In the genomic region with DNA sequence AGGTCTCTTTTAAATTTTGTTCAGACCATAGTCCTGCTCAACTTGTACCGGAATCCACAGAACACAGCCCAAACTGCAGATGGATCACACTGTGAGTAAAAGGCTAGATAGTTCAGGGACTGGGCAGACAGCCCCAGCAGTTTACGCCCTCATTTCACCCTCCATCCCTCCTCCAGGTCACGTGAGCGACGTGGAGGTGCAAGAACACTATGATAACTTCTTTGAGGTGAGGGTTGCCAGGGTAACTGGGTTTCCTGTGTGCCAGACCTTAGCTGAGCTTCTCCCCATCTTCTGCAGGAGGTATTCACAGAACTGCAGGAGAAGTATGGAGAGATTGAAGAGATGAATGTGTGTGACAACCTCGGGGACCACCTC, we compare ENCODE assay signal across 8 mouse cellular contexts. TPM values are rescaled to one million over a fixed set of nuclear protein-coding genes. Genes with fewer than 3 reads are reported as not detected.
DNase-seq lines count a peak whose midpoint lies in the region; ATAC-seq and TF ChIP-seq lines count a peak whose summit lies in the region.

No protein-coding gene starts in this region.

- H3K4me1 ChIP-seq in heart, embryonic 15.5 days (replicated peaks), result peaks cover 25% of the 10 kb centered on the region
- H3K4me1 ChIP-seq in MEL (ENCODE audit: control insufficient read depth in 1 of 2, insufficient read depth in 2 of 2, low read length in 2 of 2), result peaks cover 2 to 10% of the 10 kb centered on the region in 2 experiments; a peak in 2 of 4 replicates
- H3K4me1 ChIP-seq in hindbrain, embryonic 13.5 days (replicated peaks), result peaks cover 26% of the 10 kb centered on the region
- peaks cover 14% of the 10 kb centered on the region for H3K4me1 ChIP-seq in midbrain, embryonic 14.5 days (ENCODE audit: control insufficient read depth, insufficient read depth, low read length)

- H3K4me3 ChIP-seq in heart, embryonic 15.5 days, result peak overlapping the region; percentile 95
- peak overlapping the region; percentile 82 to 84 for H3K4me3 ChIP-seq in MEL (ENCODE audit: control insufficient read depth in 1 of 2, insufficient read depth in 1 of 2, low read depth in 2 of 2, low read length in 2 of 2)
- peak overlapping the region; percentile 75 for H3K4me3 ChIP-seq in hindbrain, embryonic 13.5 days
- peak overlapping the region; percentile 80 for H3K4me3 ChIP-seq in midbrain, embryonic 14.5 days (replicated peaks; ENCODE audit: low read depth, low read length)

- peaks cover 31% of the 10 kb centered on the region for H3K36me3 ChIP-seq in heart, embryonic 15.5 days
- H3K36me3 ChIP-seq in MEL (ENCODE audit: control insufficient read depth in 1 of 2, insufficient read depth in 2 of 2, low read length in 2 of 2), result peaks cover 0 to 4% of the 10 kb centered on the region in 2 experiments; a peak in 1 of 4 replicates
- peaks cover 37% of the 10 kb centered on the region for H3K36me3 ChIP-seq in hindbrain, embryonic 13.5 days
- peaks cover 36% of the 10 kb centered on the region for H3K36me3 ChIP-seq in midbrain, embryonic 14.5 days (ENCODE audit: control insufficient read depth, insufficient read depth, low read length)

- no peak for TF ChIP-seq EP300 in MEL (IDR thresholded peaks at IDR 0.05; ENCODE audit: low read depth in 1 of 2, low read length in 2 of 2)

- TF ChIP-seq RAD21 in MEL (IDR thresholded peaks at IDR 0.05; ENCODE audit: low read depth, low read length), result no peak

- H3K4me2 ChIP-seq in heart, embryonic 15.5 days, result peak overlapping the region; percentile 67
- peak overlapping the region; percentile 66 for H3K4me2 ChIP-seq in hindbrain, embryonic 13.5 days
- peak overlapping the region; percentile 83 for H3K4me2 ChIP-seq in midbrain, embryonic 14.5 days (ENCODE audit: low read length)

- H3K9ac ChIP-seq in heart, embryonic 15.5 days, result peak overlapping the region; percentile 93
- peak overlapping the region; percentile 32 for H3K9ac ChIP-seq in MEL (ENCODE audit: control insufficient read depth, low read depth, low read length, poor library complexity, severe bottlenecking)
- peak overlapping the region; percentile 76 for H3K9ac ChIP-seq in hindbrain, embryonic 13.5 days
- H3K9ac ChIP-seq in midbrain, embryonic 14.5 days (replicated peaks; ENCODE audit: low read length), result peak overlapping the region; percentile 68; the same call in 1 of the 2 replicates

- H3K27me3 ChIP-seq in heart, embryonic 15.5 days, result no peaks in the 10 kb centered on the region
- H3K27me3 ChIP-seq in MEL (ENCODE audit: control insufficient read depth in 1 of 2, insufficient read depth in 2 of 2, low read length in 2 of 2), result no peaks in the 10 kb centered on the region
- no peaks in the 10 kb centered on the region for H3K27me3 ChIP-seq in hindbrain, embryonic 13.5 days
- H3K27me3 ChIP-seq in midbrain, embryonic 14.5 days (ENCODE audit: control insufficient read depth, insufficient read depth, low read length), result no peaks in the 10 kb centered on the region

- ATAC-seq in heart, embryonic 15.5 days (replicated peaks; ENCODE audit: insufficient number of reproducible peaks, insufficient read depth, low FRiP score, low read depth), result no peak
- no peak for ATAC-seq in hindbrain, embryonic 13.5 days (ENCODE audit: low FRiP score)
- ATAC-seq in midbrain, embryonic 14.5 days (ENCODE audit: low FRiP score, low TSS enrichment), result no peak

- WGBS in heart, embryonic 15.5 days, result 24% methylated on average over 6 of the region's 6 CpGs
- 27% methylated on average over 6 of the region's 6 CpGs for WGBS in hindbrain, embryonic 13.5 days
- 23% methylated on average over 6 of the region's 6 CpGs for WGBS in midbrain, embryonic 14.5 days

- no peak for TF ChIP-seq POLR2A in MEL (IDR thresholded peaks at IDR 0.05; ENCODE audit: control insufficient read depth in 1 of 2, insufficient read depth in 1 of 2, low read depth in 1 of 2, low read length in 2 of 2, poor library complexity in 1 of 2)

- no peaks in the 10 kb centered on the region for H3K9me3 ChIP-seq in heart, embryonic 15.5 days (replicated peaks)
- H3K9me3 ChIP-seq in MEL (replicated peaks; ENCODE audit: insufficient read depth, low read length), result no peaks in the 10 kb centered on the region
- H3K9me3 ChIP-seq in hindbrain, embryonic 13.5 days, result no peaks in the 10 kb centered on the region
- H3K9me3 ChIP-seq in midbrain, embryonic 14.5 days (ENCODE audit: control insufficient read depth, low read length), result no peaks in the 10 kb centered on the region

- no peak for TF ChIP-seq CTCF in MEL (IDR thresholded peaks at IDR 0.05 in 2 of 3, conservative IDR thresholded peaks at IDR 0.05 in 1 of 3; ENCODE audit: control insufficient read depth in 1 of 3, insufficient read depth in 1 of 3, low read depth in 2 of 3, low read length in 3 of 3, poor library complexity in 1 of 3, severe bottlenecking in 1 of 3)

- DNase-seq in heart, adult 9 months (ENCODE audit: low spot score in 2 of 2), result no peak
- DNase-seq in MEL (ENCODE audit: low read depth, low spot score), result no peak
- peak; percentile 8 for DNase-seq in midbrain, embryonic 14.5 days
- DNase-seq in layer of hippocampus, adult 9-10 months (ENCODE audit: low spot score), result no peak
- no peak for DNase-seq in ovary, postnatal 10 days (ENCODE audit: low spot score)
- no peak for DNase-seq in testis, postnatal 14 days (ENCODE audit: low spot score)

- peaks cover 11% of the 10 kb centered on the region for H3K79me2 ChIP-seq in MEL (ENCODE audit: control insufficient read depth, insufficient read depth, low read length, poor library complexity)

- peak overlapping the region; percentile 99 for H3K27ac ChIP-seq in heart, embryonic 15.5 days
- peak overlapping the region; percentile 28; the same call in 1 of the 2 replicates for H3K27ac ChIP-seq in MEL (ENCODE audit: control insufficient read depth, low read depth, low read length)
- H3K27ac ChIP-seq in hindbrain, embryonic 13.5 days, result peak overlapping the region; percentile 95
- 0 out of 2 replicates have a peak overlapping the region, but pooled peaks have one; percentile 92 for H3K27ac ChIP-seq in midbrain, embryonic 14.5 days (replicated peaks; ENCODE audit: low read depth, low read length)

TF ChIP-seq in MEL, 35 proteins besides CTCF, POLR2A, EP300 and RAD21:
- peak; percentile 80 for TF ChIP-seq USF1 (IDR thresholded peaks at IDR 0.05; ENCODE audit: low read depth, low read length)
- TF ChIP-seq MAX (IDR thresholded peaks at IDR 0.05; ENCODE audit: low read length), result no peak
- TF ChIP-seq USF2 (IDR thresholded peaks at IDR 0.05; ENCODE audit: borderline replicate concordance in 1 of 2, insufficient read depth in 1 of 2, low read depth in 1 of 2, low read length in 2 of 2), result peak; percentile 20 to 22; a peak in 1 of 4 replicates
TF ChIP-seq in MEL: peak in this region for 2.

RNA-seq across cellular contexts. Expression of gene Psenen, which starts 0.5 kb away (rescaled TPM):
- polyA plus RNA-seq in heart, embryonic 15.5 days (2015; fragmentation: Nextera tagmentation; extraction: Ambion mirVana), result 104 and 106 TPM in 2 replicates
- 43.0 and 60.8 TPM in 2 replicates for total RNA-seq in MEL (2012; rRNA removed)
- 100 to 1,000 TPM in 1 of 2 experiments, not detected in 1; 157 TPM for polyA plus RNA-seq in MEL (2012; ENCODE audit: insufficient read depth in 1 of 2, insufficient read length in 2 of 2, low read depth in 1 of 2, low replicate concordance in 2 of 2, missing spikeins in 1 of 2)
- polyA plus RNA-seq in hindbrain, embryonic 13.5 days (2015; fragmentation: Nextera tagmentation; extraction: Ambion mirVana), result 134 and 139 TPM in 2 replicates
- 99.1 and 135 TPM in 2 replicates for polyA plus RNA-seq in midbrain, embryonic 14.5 days (2014; fragmentation: Nextera tagmentation; extraction: Ambion mirVana)

RNA-seq across cellular contexts. Expression of gene Gm49396, which starts 0.7 kb away (rescaled TPM):
- polyA plus RNA-seq in heart, embryonic 15.5 days (2015; fragmentation: Nextera tagmentation; extraction: Ambion mirVana), result 8.4 and 10.8 TPM in 2 replicates
- total RNA-seq in MEL (2012; rRNA removed), result 1.4 and 1.9 TPM in 2 replicates
- polyA plus RNA-seq in MEL (2012; ENCODE audit: insufficient read depth in 1 of 2, insufficient read length in 2 of 2, low read depth in 1 of 2, low replicate concordance in 2 of 2, missing spikeins in 1 of 2), result 1 to 10 TPM in 1 of 2 experiments, not detected in 1; 4.2 TPM
- polyA plus RNA-seq in hindbrain, embryonic 13.5 days (2015; fragmentation: Nextera tagmentation; extraction: Ambion mirVana), result 15.4 and 19.8 TPM in 2 replicates
- polyA plus RNA-seq in midbrain, embryonic 14.5 days (2014; fragmentation: Nextera tagmentation; extraction: Ambion mirVana), result 8.2 and 11.8 TPM in 2 replicates

RNA-seq across cellular contexts. Expression of gene U2af1l4, which starts 0.8 kb away (rescaled TPM):
- polyA plus RNA-seq in heart, embryonic 15.5 days (2015; fragmentation: Nextera tagmentation; extraction: Ambion mirVana), result 90.0 and 97.8 TPM in 2 replicates
- 67.2 and 74.2 TPM in 2 replicates for total RNA-seq in MEL (2012; rRNA removed)
- 10 to 100 TPM in 1 of 2 experiments, not detected in 1; 72.5 TPM for polyA plus RNA-seq in MEL (2012; ENCODE audit: insufficient read depth in 1 of 2, insufficient read length in 2 of 2, low read depth in 1 of 2, low replicate concordance in 2 of 2, missing spikeins in 1 of 2)
- polyA plus RNA-seq in hindbrain, embryonic 13.5 days (2015; fragmentation: Nextera tagmentation; extraction: Ambion mirVana), result 98.9 and 105 TPM in 2 replicates
- polyA plus RNA-seq in midbrain, embryonic 14.5 days (2014; fragmentation: Nextera tagmentation; extraction: Ambion mirVana), result 103 and 104 TPM in 2 replicates

RNA-seq across cellular contexts. Expression of gene Igflr1, which starts 1.3 kb away (rescaled TPM):
- 3.7 and 4.0 TPM in 2 replicates for polyA plus RNA-seq in heart, embryonic 15.5 days (2015; fragmentation: Nextera tagmentation; extraction: Ambion mirVana)
- total RNA-seq in MEL (2012; rRNA removed), result 1.3 and 1.7 TPM in 2 replicates
- 1 to 10 TPM in 1 of 2 experiments, not detected in 1; 3.1 TPM for polyA plus RNA-seq in MEL (2012; ENCODE audit: insufficient read depth in 1 of 2, insufficient read length in 2 of 2, low read depth in 1 of 2, low replicate concordance in 2 of 2, missing spikeins in 1 of 2)
- polyA plus RNA-seq in hindbrain, embryonic 13.5 days (2015; fragmentation: Nextera tagmentation; extraction: Ambion mirVana), result 5.3 and 6.1 TPM in 2 replicates
- polyA plus RNA-seq in midbrain, embryonic 14.5 days (2014; fragmentation: Nextera tagmentation; extraction: Ambion mirVana), result 2.8 and 5.8 TPM in 2 replicates

RNA-seq across cellular contexts. Expression of gene Lin37, which starts 4.3 kb away (rescaled TPM):
- polyA plus RNA-seq in heart, embryonic 15.5 days (2015; fragmentation: Nextera tagmentation; extraction: Ambion mirVana), result 32.7 and 33.1 TPM in 2 replicates
- 10.9 and 12.0 TPM in 2 replicates for total RNA-seq in MEL (2012; rRNA removed)
- 10 to 100 TPM in 1 of 2 experiments, not detected in 1; 49.8 TPM for polyA plus RNA-seq in MEL (2012; ENCODE audit: insufficient read depth in 1 of 2, insufficient read length in 2 of 2, low read depth in 1 of 2, low replicate concordance in 2 of 2, missing spikeins in 1 of 2)
- 51.7 and 57.9 TPM in 2 replicates for polyA plus RNA-seq in hindbrain, embryonic 13.5 days (2015; fragmentation: Nextera tagmentation; extraction: Ambion mirVana)
- polyA plus RNA-seq in midbrain, embryonic 14.5 days (2014; fragmentation: Nextera tagmentation; extraction: Ambion mirVana), result 49.9 and 59.1 TPM in 2 replicates

Comparison
In these comparisons a context has a peak if more than half of its experiments do, and no peak if none do; other contexts are left out.
1. H3K27ac ChIP-seq: peak in every context shown above with its lines; median percentile 99 in heart, embryonic 15.5 days; 95 in hindbrain, embryonic 13.5 days; 92 in midbrain, embryonic 14.5 days; 28 in MEL.
2. H3K9ac ChIP-seq: peak in every context shown above with its lines; median percentile 93 in heart, embryonic 15.5 days; 76 in hindbrain, embryonic 13.5 days; 68 in midbrain, embryonic 14.5 days; 32 in MEL.